Mouse (Mus musculus) lung, embryonic 16.5 days (tissue): ENCODE data around the gene Mt3. TPM values are rescaled to one million over a fixed set of nuclear protein-coding genes. Genes with fewer than 3 reads are reported as not detected.
"Not testable (repeated sequence)": the region's sequence is repeated elsewhere in the genome, so short reads cannot be mapped to it uniquely, and the experiment has no call there.

Source experiments
- ATAC-seq: fragments of 200-750 bp; cut with Nextera tagmentation; 2 replicates; pipeline ENCODE4 v1.8.0; 2017; ENCODE audit warnings: low read depth, mild to moderate bottlenecking, moderate library complexity
- H3K27ac ChIP-seq: fragments of 300-500 bp; sonication (generic); 2 replicates; pipeline ENCODE4 v1.5.1; 2014; ENCODE audit warnings: mild to moderate bottlenecking, control low read depth, low read length
- H3K27me3 ChIP-seq: fragments of 300-500 bp; sonication (generic); 2 replicates; pipeline ENCODE4 v1.6.1; 2014; ENCODE audit warnings: low read depth, low read length, mixed read lengths; ENCODE audit not compliant: control insufficient read depth, insufficient read depth
- H3K36me3 ChIP-seq: fragments of 300-500 bp; sonication (generic); 2 replicates; pipeline ENCODE4 v1.6.1; 2014; ENCODE audit warnings: low read length; ENCODE audit not compliant: control insufficient read depth, insufficient read depth
- H3K4me1 ChIP-seq: fragments of 300-500 bp; sonication (generic); replicated peaks from 2 replicates; pipeline ENCODE4 v1.6.1; 2014; ENCODE audit warnings: low read length, mixed read lengths; ENCODE audit not compliant: control insufficient read depth, insufficient read depth
- H3K4me2 ChIP-seq: fragments of 300-500 bp; sonication (generic); 2 replicates; pipeline ENCODE4 v1.6.1; 2014; ENCODE audit warnings: low read depth, low read length, control low read depth
- H3K4me3 ChIP-seq: fragments of 300-500 bp; sonication (generic); 2 replicates; pipeline ENCODE4 v1.5.1; 2014; ENCODE audit warnings: mild to moderate bottlenecking, low read length, control low read depth
- H3K9ac ChIP-seq: fragments of 300-500 bp; sonication (generic); 2 replicates; pipeline ENCODE4 v1.6.1; 2014; ENCODE audit warnings: low read length, control low read depth
- H3K9me3 ChIP-seq: fragments of 300-500 bp; sonication (generic); 2 replicates; pipeline ENCODE4 v1.6.1; 2016; ENCODE audit warnings: low read length; ENCODE audit not compliant: control insufficient read depth
- WGBS: fragments of 180-500 bp; shearing (Covaris S2); extraction: QIAGEN DNeasy Blood & Tissue Kit; methylation state at CpG from one replicate; pipeline ENCODE4 v1.1.7; 2014; 5-methylcytosine and 5-hydroxymethylcytosine counted together
- polyA plus RNA-seq: library from polyadenylated mRNA; unstranded; fragments of >200 nt; fragmentation: Nextera tagmentation; extraction: Ambion mirVana; gene quantifications from 2 replicates; pipeline ENCODE4 v1.2.1, GENCODE M21; 2015

The Mt3 gene
- polyA plus RNA-seq, 1 experiment from 2014 or later, result 7.7 TPM

DNA sequence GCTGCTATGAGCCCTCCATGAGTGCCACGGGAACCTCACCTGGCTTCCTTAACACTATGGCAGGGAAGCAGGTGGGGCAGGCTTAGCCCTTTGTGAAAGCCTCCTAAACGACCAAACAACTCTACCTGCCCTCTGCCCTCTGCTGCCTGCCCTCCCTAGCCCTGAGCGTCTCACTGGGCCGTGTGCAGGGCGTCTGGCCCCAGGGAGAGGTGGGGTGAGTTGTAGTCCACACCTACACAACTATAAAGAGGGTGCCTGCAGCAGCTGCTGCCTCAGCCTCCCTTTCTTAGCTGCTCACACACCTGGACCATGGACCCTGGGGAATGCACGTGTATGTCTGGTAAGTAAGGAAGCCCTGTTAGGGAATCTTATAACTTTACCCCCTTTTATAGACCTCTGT lies 15.5 kb upstream of the Mt3 start, which contains the start of gene Mt4:
TSS of gene Mt4 (plus strand) at position 265 of the 400 bp plus-strand sequence.
- H3K4me3 ChIP-seq, result no peak within 1 kb of the TSS
- 30% methylated on average over 6 of the region's 6 CpGs for WGBS
- no peaks in the 10 kb centered on the region for H3K9me3 ChIP-seq
- no peak within 1 kb of the TSS for H3K27ac ChIP-seq
- no peaks in the 10 kb centered on the region for H3K36me3 ChIP-seq
- no peaks in the 10 kb centered on the region for H3K27me3 ChIP-seq
- no peak within 1 kb of the TSS for H3K9ac ChIP-seq
- no peaks in the 10 kb centered on the region for H3K4me1 ChIP-seq
- H3K4me2 ChIP-seq, result no peak within 1 kb of the TSS
- ATAC-seq, result no peak

- Histone ChIP-seq H3K9ac (no peak overlapping the region), H3K27ac (no peak overlapping the region), H3K4me3 (no peak overlapping the region), H3K9me3 (no peaks in the 10 kb centered on the region), H3K4me2 (no peak overlapping the region), H3K36me3 (no peaks in the 10 kb centered on the region), H3K4me1 (no peaks in the 10 kb centered on the region), H3K27me3 (no peaks in the 10 kb centered on the region)
- 68% methylated on average over 4 of the region's 4 CpGs for WGBS
- ATAC-seq, result no peak
Observed at GRCm38 (mm10) chr8:94140266-94140795, 12.1 kb upstream of the Mt3 start.

GRCm38 (mm10) chr8:94148236-94148635 lies 4.2 kb upstream of the Mt3 start:
- Histone ChIP-seq H3K9me3 (no peaks in the 10 kb centered on the region), H3K4me1 (peaks cover 6% of the 10 kb centered on the region), H3K27ac (no peak overlapping the region), H3K36me3 (no peaks in the 10 kb centered on the region), H3K9ac (no peak overlapping the region), H3K4me3 (no peak overlapping the region), H3K27me3 (peaks cover 9% of the 10 kb centered on the region; the same call in 1 of the 2 replicates), H3K4me2 (no peak overlapping the region)
- 36% methylated on average over 5 of the region's 5 CpGs for WGBS
- no peak for ATAC-seq

DNA sequence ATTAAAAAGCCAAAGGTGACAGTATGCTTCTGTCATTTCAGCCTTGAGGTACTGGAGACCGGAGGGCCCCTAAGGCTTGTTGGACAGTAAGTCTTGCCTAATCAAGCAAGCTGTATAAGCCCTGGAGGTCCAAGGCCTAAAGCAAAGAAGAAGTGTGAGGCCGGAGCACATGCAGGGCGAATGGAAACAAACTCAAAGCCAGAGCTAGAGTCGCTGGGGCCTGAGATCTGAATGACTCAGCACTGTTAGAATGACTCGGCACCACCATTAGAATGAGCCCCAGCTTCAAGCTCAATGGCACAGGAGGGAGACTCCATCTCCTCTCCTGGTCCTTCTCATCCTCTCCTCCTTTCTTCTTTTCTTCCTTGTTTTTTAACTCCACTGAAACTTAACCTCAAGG lies 1.5 kb upstream of the Mt3 start:
- Histone ChIP-seq H3K9me3 (no peaks in the 10 kb centered on the region), H3K36me3 (no peaks in the 10 kb centered on the region), H3K27me3 (peaks cover 9% of the 10 kb centered on the region; the same call in 1 of the 2 replicates), H3K27ac (no peak overlapping the region), H3K4me2 (no peak overlapping the region), H3K4me1 (peaks cover 9% of the 10 kb centered on the region), H3K9ac (no peak overlapping the region), H3K4me3 (no peak overlapping the region)
- no peak for ATAC-seq
- 69% methylated on average over 5 of the region's 5 CpGs for WGBS

GRCm38 (mm10) chr8:94153451-94153850 lies 1.0 kb downstream of the Mt3 start:
- Histone ChIP-seq H3K27ac (no peak overlapping the region), H3K4me3 (no peak overlapping the region)
- 27% methylated on average over 7 of the region's 7 CpGs for WGBS

DNA sequence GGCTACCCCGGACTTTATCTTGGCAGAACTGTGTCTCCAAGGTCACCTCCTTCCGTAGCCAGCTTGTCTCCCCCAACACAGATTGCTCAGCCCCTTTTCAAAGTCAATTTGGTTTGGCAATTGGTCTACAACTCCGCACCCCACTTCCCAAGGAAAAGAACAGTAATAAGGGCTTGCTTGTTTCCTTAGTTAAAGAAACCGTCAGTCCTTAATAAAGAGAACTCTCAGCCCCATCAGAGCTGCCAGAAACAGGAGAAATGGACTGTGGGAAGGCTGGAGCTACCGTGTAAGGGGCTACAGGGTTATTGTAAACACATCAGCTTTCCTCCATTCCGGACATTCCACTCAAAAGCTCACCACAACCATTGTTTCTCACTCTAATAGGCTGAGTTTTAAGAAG lies 2.1 kb downstream of the Mt3 start:
- no peaks in the 10 kb centered on the region for H3K9me3 ChIP-seq
- H3K4me2 ChIP-seq, result no peak overlapping the region
- no peak overlapping the region for H3K4me3 ChIP-seq
- no peak for ATAC-seq
- H3K27ac ChIP-seq, result no peak overlapping the region
- 19% methylated on average over 6 of the region's 6 CpGs for WGBS
- no peaks in the 10 kb centered on the region for H3K36me3 ChIP-seq
- no peak overlapping the region for H3K9ac ChIP-seq
- H3K4me1 ChIP-seq, result peaks cover 13% of the 10 kb centered on the region
- H3K27me3 ChIP-seq, result peaks cover 9% of the 10 kb centered on the region; the same call in 1 of the 2 replicates

More at GRCm38 (mm10) chr8:94153451-94153850, 1.0 kb downstream of the Mt3 start:
- Histone ChIP-seq H3K4me2 (no peak overlapping the region), H3K4me1 (peaks cover 13% of the 10 kb centered on the region), H3K9ac (no peak overlapping the region), H3K27me3 (peaks cover 9% of the 10 kb centered on the region; the same call in 1 of the 2 replicates), H3K36me3 (no peaks in the 10 kb centered on the region), H3K9me3 (no peaks in the 10 kb centered on the region)
- ATAC-seq, result no peak

- Histone ChIP-seq H3K27ac (no peak overlapping the region), H3K4me3 (no peak overlapping the region), H3K4me2 (no peak overlapping the region), H3K36me3 (no peaks in the 10 kb centered on the region), H3K4me1 (peaks cover 13% of the 10 kb centered on the region), H3K9me3 (no peaks in the 10 kb centered on the region), H3K9ac (no peak overlapping the region), H3K27me3 (peaks cover 9% of the 10 kb centered on the region; the same call in 1 of the 2 replicates)
- WGBS, result 53% methylated on average over 4 of the region's 4 CpGs
- ATAC-seq, result no peak
Observed at GRCm38 (mm10) chr8:94156092-94156491, 3.7 kb downstream of the Mt3 start.

GRCm38 (mm10) chr8:94165772-94166171 lies 13.4 kb downstream of the Mt3 start:
- not testable (repeated sequence) for H3K4me3 ChIP-seq, H3K4me1 ChIP-seq, H3K9ac ChIP-seq, ATAC-seq, H3K4me2 ChIP-seq, H3K36me3 ChIP-seq, H3K27me3 ChIP-seq, H3K27ac ChIP-seq, H3K9me3 ChIP-seq
- WGBS, result 62% methylated on average over 8 of the region's 8 CpGs

GRCm38 (mm10) chr8:94167244-94167643 lies 14.8 kb downstream of the Mt3 start:
- Histone ChIP-seq H3K9ac (no peak overlapping the region), H3K9me3 (no peaks in the 10 kb centered on the region), H3K27me3 (peaks cover 16% of the 10 kb centered on the region), H3K4me3 (no peak overlapping the region), H3K4me1 (peaks cover 12% of the 10 kb centered on the region), H3K36me3 (no peaks in the 10 kb centered on the region), H3K27ac (no peak overlapping the region), H3K4me2 (no peak overlapping the region)
- WGBS, result 6% methylated on average over 6 of the region's 6 CpGs
- ATAC-seq, result 0 out of 2 replicates have a peak, but pooled peaks have one; percentile 50

- peaks cover 19% of the 10 kb centered on the region for H3K4me1 ChIP-seq
- H3K9ac ChIP-seq, result no peak overlapping the region
- H3K36me3 ChIP-seq, result no peaks in the 10 kb centered on the region
- no peak overlapping the region for H3K27ac ChIP-seq
- no peak overlapping the region for H3K4me3 ChIP-seq
- H3K4me2 ChIP-seq, result no peak overlapping the region
- H3K9me3 ChIP-seq, result no peaks in the 10 kb centered on the region
- ATAC-seq, result no peak
- H3K27me3 ChIP-seq, result peaks cover 38% of the 10 kb centered on the region
- WGBS, result 77% methylated on average over 5 of the region's 5 CpGs
Observed at GRCm38 (mm10) chr8:94169547-94169946, 17.1 kb downstream of the Mt3 start.
